Mouse (Mus musculus) mouse embryonic stem cell (cell line): ENCODE measurements around the gene D1Pas1.

Experiments
- in situ Hi-C, 2 experiments: fragments of 300-500 bp; cut with MboI; formaldehyde crosslinking; loops; 1 replicate in 1 of 2; 3 replicates in 1 of 2; pipeline ENCODE4 v1.14.3; 2019 to 2020; ENCODE audit warnings: low sequenced_read_pairs in 2 of 2, low pct_unique_long_range_greater_than_20kb in 1 of 2, mixed read lengths in 1 of 2; ENCODE audit not compliant: unreplicated experiment in 1 of 2

Gene D1Pas1

DNA sequence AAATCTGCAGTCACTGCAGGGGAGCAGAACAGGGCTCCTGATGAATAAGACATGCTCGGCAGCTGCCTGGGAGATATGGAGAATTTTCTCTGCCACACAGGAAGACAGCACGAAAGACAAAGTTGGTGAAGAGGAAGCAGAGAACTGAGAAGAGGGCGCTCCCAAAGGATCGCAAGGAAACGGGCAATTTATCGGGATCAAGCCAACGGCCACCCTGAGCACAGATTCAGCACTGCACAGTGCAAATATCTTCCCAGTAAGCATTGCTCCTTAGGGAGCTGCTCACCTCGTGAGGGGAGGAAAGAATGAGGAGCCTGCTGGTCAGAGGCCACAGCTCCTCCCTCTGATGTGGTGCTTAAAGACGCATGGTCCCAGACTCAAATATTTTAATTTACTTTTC lies 13.3 kb downstream of the D1Pas1 start:
- in situ Hi-C loops, result no loop called here

DNA sequence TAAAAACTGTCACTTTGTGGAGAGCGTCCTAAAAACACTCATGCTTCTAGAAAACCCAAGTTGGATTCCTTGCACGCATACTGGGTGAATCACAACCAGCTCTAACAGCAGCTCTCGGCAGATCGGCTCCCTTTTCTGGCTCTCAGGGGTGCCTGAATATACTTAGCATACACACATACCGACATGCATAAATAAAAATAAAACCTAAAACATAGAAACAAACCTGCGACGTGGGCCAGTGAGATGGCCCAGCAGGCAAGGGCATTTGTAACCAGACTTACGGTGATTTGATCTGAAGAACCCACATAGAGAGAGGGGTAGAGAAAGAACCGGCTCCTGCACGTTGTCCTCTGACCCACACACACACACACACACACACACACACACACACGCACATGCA lies 17.9 kb downstream of the D1Pas1 start:
- in situ Hi-C loops, result no loop called here

- in situ Hi-C loops, result no loop called here
Observed at GRCm38 (mm10) chr1:186986086-186986485, 18.9 kb downstream of the D1Pas1 start.

GRCm38 (mm10) chr1:186986506-186986905 lies 19.3 kb downstream of the D1Pas1 start:
- in situ Hi-C loops, result no loop called here

DNA sequence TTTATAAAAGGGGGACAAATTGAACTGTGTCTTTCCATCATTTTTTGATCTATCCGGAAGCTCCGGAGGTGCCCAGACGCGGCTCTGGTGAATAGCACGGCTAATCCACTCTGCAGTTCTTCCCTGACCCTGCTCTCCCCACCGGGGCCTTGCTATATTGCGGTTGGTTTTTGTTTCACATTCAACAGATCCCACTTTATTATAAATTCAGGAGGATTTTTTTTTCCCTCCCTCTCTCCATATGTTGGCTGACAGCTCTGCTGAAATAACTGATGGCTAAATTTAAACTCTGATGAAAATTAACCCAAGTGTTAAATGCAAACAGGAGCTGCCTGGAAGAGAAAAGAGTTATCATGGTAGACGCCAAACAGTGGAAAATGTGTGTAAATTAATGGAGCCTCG lies 21.1 kb downstream of the D1Pas1 start:
- in situ Hi-C loops, result no loop called here

- in situ Hi-C loops, result no loop called here
Observed at GRCm38 (mm10) chr1:186988822-186989221, 21.6 kb downstream of the D1Pas1 start.

- in situ Hi-C loops, result no loop called here
Observed at GRCm38 (mm10) chr1:186991473-186991872, 24.3 kb downstream of the D1Pas1 start.

- in situ Hi-C loops, result no loop called here
Observed at GRCm38 (mm10) chr1:186992113-186992512, 24.9 kb downstream of the D1Pas1 start.

DNA sequence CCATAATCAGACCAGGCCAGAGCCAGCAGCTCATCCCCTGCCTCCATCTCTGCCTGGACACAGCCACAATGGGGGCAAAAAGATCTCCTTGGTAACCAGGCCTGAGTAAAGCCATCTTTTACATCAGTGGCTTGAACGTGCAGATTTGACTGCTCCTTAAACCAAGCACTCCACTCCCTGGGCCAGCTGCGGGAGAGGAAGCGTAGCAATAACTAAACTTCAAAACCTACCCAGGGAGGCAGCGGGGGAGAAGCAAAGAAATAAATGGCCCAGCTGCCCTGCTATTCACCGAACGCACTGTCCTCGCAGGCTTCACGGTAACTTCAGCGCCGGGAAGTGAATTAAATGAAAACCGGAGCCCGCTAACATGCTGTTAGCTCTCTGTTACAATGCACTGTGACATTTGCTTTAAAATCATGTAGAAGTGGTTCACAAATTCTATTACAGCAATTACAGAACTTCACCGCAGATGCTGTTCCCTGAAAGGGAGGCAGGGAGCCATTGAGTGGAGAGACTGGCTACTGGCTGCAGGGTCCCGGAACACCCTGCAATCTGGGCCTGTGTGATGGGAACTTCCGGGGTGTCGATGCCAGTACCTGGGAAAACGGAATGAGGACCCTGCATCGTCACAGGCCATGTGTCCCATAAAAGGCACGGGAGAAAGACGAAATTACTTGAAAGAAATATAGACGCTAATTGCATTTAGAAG lies 30.5 kb downstream of the D1Pas1 start:
- in situ Hi-C loops, result no loop called here

DNA sequence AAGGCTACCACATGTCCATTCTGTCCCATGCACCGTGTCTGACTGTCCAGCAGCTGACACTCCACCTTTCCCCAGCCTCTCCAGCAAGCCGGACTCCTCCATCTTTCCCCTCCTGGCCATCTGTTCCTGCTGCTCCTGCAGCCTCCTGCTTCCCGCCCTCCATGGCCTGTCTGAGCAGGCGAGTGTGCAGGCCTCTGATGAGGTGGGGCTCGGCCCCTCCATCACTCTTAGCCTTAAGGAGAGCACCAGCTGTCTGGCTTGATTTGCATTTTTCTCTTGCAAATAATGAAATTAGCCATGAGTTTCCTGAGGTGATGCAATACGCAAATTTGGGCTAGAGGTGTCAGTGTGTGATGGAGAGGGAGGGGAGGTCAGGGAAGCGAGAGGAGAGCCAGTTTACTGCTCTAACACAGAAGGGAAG lies 36.2 kb downstream of the D1Pas1 start:
- in situ Hi-C loops, result no loop called here

DNA sequence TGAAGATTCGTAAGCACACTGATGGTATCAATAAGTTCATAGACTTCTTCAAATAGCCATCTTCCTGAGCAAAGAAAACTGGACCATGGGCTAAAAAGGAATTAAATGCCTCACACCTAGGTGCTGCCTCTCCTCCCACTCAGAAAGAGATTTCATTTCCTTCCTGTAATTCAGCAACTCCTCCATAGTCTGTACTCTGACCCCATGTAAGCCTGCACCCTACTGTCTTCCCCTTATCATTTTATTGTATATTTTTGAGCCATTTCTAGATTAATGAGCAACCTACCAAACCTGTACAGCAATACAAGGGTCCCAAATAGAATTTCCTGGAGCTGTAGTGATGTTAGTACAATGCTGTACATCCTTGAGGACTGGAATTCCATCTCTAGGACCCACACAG lies 37.1 kb downstream of the D1Pas1 start:
- in situ Hi-C loops, result no loop called here

- in situ Hi-C loops, result no loop called here
Observed at GRCm38 (mm10) chr1:187006227-187006925, 39.2 kb downstream of the D1Pas1 start.

- in situ Hi-C loops, result no loop called here
Observed at GRCm38 (mm10) chr1:187008236-187008635, 41.0 kb downstream of the D1Pas1 start.

DNA sequence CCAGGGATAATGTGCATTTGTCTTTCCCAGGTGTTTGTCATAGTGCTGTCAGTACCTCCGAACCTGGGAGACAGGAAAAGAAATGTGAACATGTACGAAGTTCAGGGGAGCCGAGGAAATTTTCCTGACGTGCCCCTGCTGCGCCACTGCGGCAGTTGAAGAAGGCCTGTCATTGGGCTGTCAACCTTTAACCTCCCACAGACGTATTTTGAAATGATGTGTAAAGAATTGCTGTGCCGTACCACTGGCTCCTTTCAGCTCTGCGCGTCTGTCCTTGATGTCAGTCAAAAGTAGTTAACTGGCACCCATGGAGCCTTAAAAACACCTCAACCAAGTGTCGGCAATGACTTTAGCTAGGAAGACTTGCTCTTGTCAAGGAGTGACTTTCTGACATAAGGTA lies 42.9 kb downstream of the D1Pas1 start:
- in situ Hi-C loops, result no loop called here

- in situ Hi-C loops, result no loop called here
Observed at GRCm38 (mm10) chr1:187011601-187012000, 44.4 kb downstream of the D1Pas1 start.

DNA sequence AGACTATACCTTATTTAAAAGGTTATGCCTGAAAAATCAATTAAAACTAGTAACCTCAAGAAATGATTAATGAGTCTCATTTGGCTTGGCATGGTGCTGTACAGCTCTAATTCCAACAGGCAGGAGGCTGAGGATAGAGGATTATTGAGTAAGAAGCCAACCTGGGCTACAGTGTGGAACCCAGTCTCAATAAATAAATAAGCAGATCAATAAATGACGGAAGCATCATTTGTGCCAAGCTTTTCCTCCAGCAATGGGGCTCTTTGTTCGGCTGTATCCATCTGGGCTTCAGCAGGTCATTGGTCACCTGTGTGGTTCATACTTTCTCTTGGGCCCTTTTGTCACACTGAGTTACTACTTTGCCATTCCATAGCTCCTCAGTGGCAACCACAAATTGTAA lies 46.9 kb downstream of the D1Pas1 start:
- in situ Hi-C loops, result no loop called here

- in situ Hi-C loops, result no loop called here
Observed at GRCm38 (mm10) chr1:187015673-187016072, 48.5 kb downstream of the D1Pas1 start.

- in situ Hi-C loops, result no loop called here
Observed at GRCm38 (mm10) chr1:187016116-187016515, 48.9 kb downstream of the D1Pas1 start.

GRCm38 (mm10) chr1:187020011-187020410 lies 52.8 kb downstream of the D1Pas1 start:
- in situ Hi-C loops, result no loop called here
